Mouse (Mus musculus) neural tube, embryonic 10.5 days (tissue): ENCODE measurements at regions not wholly inside any gene's neighbourhood (a gene's known extent, or its start where the extent isn't known, plus 50 kb on each side); places are given as distances from the start of the nearest gene placed in this dataset.
A peak's percentile ranks its signal among the peaks of the same experiment; 100 is the strongest.

Experiments used
- DNase-seq: peaks from one replicate; pipeline ENCODE4 v3.0.0-alpha.2; 2017; ENCODE audit warnings: low spot score; ENCODE audit errors: extremely low spot score

- DNase-seq: no peak
Observed at GRCm38 (mm10) chr1:42231091-42231490, 464.5 kb upstream of the Pou3f3 start.

- no peak for DNase-seq
Observed at GRCm38 (mm10) chr1:42231897-42232296, 463.7 kb upstream of the Pou3f3 start.

GRCm38 (mm10) chr1:42232716-42233115, 462.9 kb upstream of the Pou3f3 start:
- no peak for DNase-seq

GRCm38 (mm10) chr1:42233289-42233688, 462.3 kb upstream of the Pou3f3 start:
- peak; percentile 31 for DNase-seq

- no peak for DNase-seq
Observed at GRCm38 (mm10) chr1:42236466-42237010, 459.0 kb upstream of the Pou3f3 start.

GRCm38 (mm10) chr1:42238408-42238807, 457.2 kb upstream of the Pou3f3 start:
- DNase-seq: no peak

GRCm38 (mm10) chr1:42241172-42241571, 454.4 kb upstream of the Pou3f3 start:
- no peak for DNase-seq

- DNase-seq: no peak
Observed at GRCm38 (mm10) chr1:42241601-42242220, 453.9 kb upstream of the Pou3f3 start.

GRCm38 (mm10) chr1:42242586-42243457, 452.7 kb upstream of the Pou3f3 start:
- peak; percentile 44 for DNase-seq

GRCm38 (mm10) chr1:42243458-42243855, 452.1 kb upstream of the Pou3f3 start:
- DNase-seq: peak; percentile 21

- peak; percentile 61 for DNase-seq
Observed at GRCm38 (mm10) chr1:42243878-42244277, 451.7 kb upstream of the Pou3f3 start.

- no peak for DNase-seq
Observed at GRCm38 (mm10) chr1:42252386-42252785, 443.2 kb upstream of the Pou3f3 start.

- no peak for DNase-seq
Observed at GRCm38 (mm10) chr1:42253786-42254185, 441.8 kb upstream of the Pou3f3 start.

- no peak for DNase-seq
Observed at GRCm38 (mm10) chr1:42256911-42257595, 438.5 kb upstream of the Pou3f3 start.

GRCm38 (mm10) chr1:42257801-42258593, 437.6 kb upstream of the Pou3f3 start:
- peak; percentile 30 for DNase-seq

GRCm38 (mm10) chr1:42258594-42258910, 437.0 kb upstream of the Pou3f3 start:
- DNase-seq: no peak

- DNase-seq: no peak
Observed at GRCm38 (mm10) chr1:42259216-42259977, 436.2 kb upstream of the Pou3f3 start.

- DNase-seq: no peak
Observed at GRCm38 (mm10) chr1:42260033-42260925, 435.3 kb upstream of the Pou3f3 start.

GRCm38 (mm10) chr1:42261031-42261430, 434.5 kb upstream of the Pou3f3 start:
- DNase-seq: no peak
